Mouse (Mus musculus) spleen, adult 12 weeks (tissue): Measurements from ENCODE around the gene Olfr1348.
"Not testable (repeated sequence)": the region's sequence is repeated elsewhere in the genome, so short reads cannot be mapped to it uniquely, and the experiment has no call there.

Experiments used
- DNase-seq: peaks from one replicate; pipeline ENCODE4 v3.0.0; 2022; ENCODE audit warnings: low spot score

The Olfr1348 gene

GRCm38 (mm10) chr7:6508648-6509047, at the start of gene Olfr1348:
Olfr1348 (minus strand) TSS chr7:6508748.
- no peak for DNase-seq

- DNase-seq = no peak
Measured at GRCm38 (mm10) chr7:6526141-6526540, 17.6 kb upstream of the Olfr1348 start.

- DNase-seq = no peak
Measured at GRCm38 (mm10) chr7:6525001-6525400, 16.5 kb upstream of the Olfr1348 start.

- DNase-seq = no peak
Measured at GRCm38 (mm10) chr7:6522850-6523249, 14.3 kb upstream of the Olfr1348 start, which contains the start of gene Olfr1349. Olfr1349 (minus strand) TSS chr7:6522950.

- no peak for DNase-seq
Measured at GRCm38 (mm10) chr7:6521666-6522065, 13.1 kb upstream of the Olfr1348 start.

GRCm38 (mm10) chr7:6499655-6500054, 8.9 kb downstream of the Olfr1348 start, which contains the start of gene Olfr1347:
Olfr1347 (minus strand) TSS chr7:6499755.
- no peak for DNase-seq

- DNase-seq = no peak
Measured at GRCm38 (mm10) chr7:6486841-6487240, 21.7 kb downstream of the Olfr1348 start, which contains the start of gene Olfr5. Olfr5 (minus strand) TSS chr7:6486941.

GRCm38 (mm10) chr7:6477633-6478032, 30.9 kb downstream of the Olfr1348 start:
- not testable (repeated sequence) for DNase-seq

- DNase-seq = no peak
Measured at GRCm38 (mm10) chr7:6466951-6467350, 41.6 kb downstream of the Olfr1348 start, which contains the start of gene Olfr1346. Olfr1346 (plus strand) TSS chr7:6467101.

GRCm38 (mm10) chr7:6456399-6456798, 52.1 kb downstream of the Olfr1348 start:
- DNase-seq = no peak

- DNase-seq = no peak
Measured at GRCm38 (mm10) chr7:6455868-6456267, 52.7 kb downstream of the Olfr1348 start, which contains the start of gene Olfr1336. Olfr1336 (plus strand) TSS chr7:6456168.
